Mouse (Mus musculus): ENCODE results near the gene Srgap1.

GRCm38 (mm10) chr10:121837166-121837898 lies 209.8 kb downstream of the Srgap1 start:
- TF ChIP-seq CTCF (IDR thresholded peaks at IDR 0.05; ENCODE audit: borderline replicate concordance, extremely low read depth, insufficient read depth, insufficient read length) (no peak), POLR2A (IDR thresholded peaks at IDR 0.05; ENCODE audit: borderline replicate concordance, extremely low read depth, insufficient read depth, insufficient read length, poor library complexity, severe bottlenecking) (no peak)

Measured in brain, embryonic 14.5 days (tissue).